Mouse (Mus musculus): ENCODE results near the gene Pnck.

DNA sequence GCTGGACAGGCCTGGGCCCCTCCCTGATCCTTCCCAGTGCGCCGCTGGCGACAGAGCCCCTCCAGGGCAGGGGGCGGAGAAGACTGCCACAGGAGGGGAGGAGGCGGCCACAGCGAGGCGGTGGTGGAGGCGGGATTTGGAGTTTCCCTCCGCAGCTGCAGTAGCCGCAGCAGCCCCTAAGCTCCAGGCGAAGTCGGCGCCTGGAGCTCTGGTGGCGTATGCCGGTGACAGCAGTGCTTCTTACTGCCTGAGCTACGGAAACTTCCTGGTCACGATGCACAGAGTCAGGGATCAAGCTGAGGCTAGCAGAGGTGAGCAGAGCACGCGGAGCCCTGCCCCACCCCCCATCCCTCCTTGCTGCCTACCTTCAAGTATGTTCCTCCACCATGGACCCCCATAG, 24.5 kb downstream of the Pnck start:
- TF ChIP-seq CTCF (IDR thresholded peaks at IDR 0.05; ENCODE audit: insufficient read depth, low read length) (no peak), POLR2A (IDR thresholded peaks at IDR 0.05; ENCODE audit: borderline replicate concordance, extremely low read depth, low read depth, low read length) (no peak)
